Mouse (Mus musculus): ENCODE measurements around the gene Kcnj12. TPM values are rescaled to one million over a fixed set of nuclear protein-coding genes. Genes with fewer than 3 reads are reported as not detected.
A peak's percentile ranks its signal among the peaks of the same experiment; 100 is the strongest.

Kcnj12 gene
- polyA plus RNA-seq, 1 experiment from 2014 or later: 0.93 TPM

- Histone ChIP-seq H3K27me3 (ENCODE audit: control insufficient read depth, insufficient read depth, low read length) (peaks cover 56% of the 10 kb centered on the region), H3K36me3 (ENCODE audit: control insufficient read depth, insufficient read depth, low read length) (no peaks in the 10 kb centered on the region), H3K9me3 (replicated peaks; ENCODE audit: control insufficient read depth, low read length) (no peaks in the 10 kb centered on the region), H3K9ac (ENCODE audit: low read length) (peak overlapping the region; percentile 37; the same call in 1 of the 2 replicates), H3K4me1 (ENCODE audit: control insufficient read depth, insufficient read depth, low read length) (peaks cover 3% of the 10 kb centered on the region; the same call in 1 of the 2 replicates), H3K4me2 (ENCODE audit: low read depth, low read length) (peak overlapping the region; percentile 74), H3K4me3 (replicated peaks; ENCODE audit: low read length) (peak overlapping the region; percentile 51), H3K27ac (ENCODE audit: low read length) (no peak overlapping the region)
- WGBS: under 1% methylated on average over 45 of the region's 68 CpGs
- ATAC-seq (ENCODE audit: insufficient read depth, low FRiP score): no peak; the same call in 1 of the 2 replicates
Measured at GRCm38 (mm10) chr11:61021676-61022549, 451 bp upstream of the Kcnj12 start.

GRCm38 (mm10) chr11:61023416-61024200 is 1.2 kb downstream of the Kcnj12 start:
- H3K27me3 ChIP-seq (ENCODE audit: control insufficient read depth, insufficient read depth, low read length): peaks cover 56% of the 10 kb centered on the region
- H3K4me2 ChIP-seq (ENCODE audit: low read depth, low read length): no peak overlapping the region; the same call in 1 of the 2 replicates
- no peaks in the 10 kb centered on the region for H3K36me3 ChIP-seq (ENCODE audit: control insufficient read depth, insufficient read depth, low read length)
- H3K27ac ChIP-seq (ENCODE audit: low read length): no peak overlapping the region
- WGBS: 52% methylated on average over 9 of the region's 9 CpGs
- ATAC-seq (ENCODE audit: insufficient read depth, low FRiP score): no peak
- H3K4me3 ChIP-seq (replicated peaks; ENCODE audit: low read length): peak overlapping the region; percentile 51
- H3K9ac ChIP-seq (ENCODE audit: low read length): no peak overlapping the region
- peaks cover 3% of the 10 kb centered on the region; the same call in 1 of the 2 replicates for H3K4me1 ChIP-seq (ENCODE audit: control insufficient read depth, insufficient read depth, low read length)
- no peaks in the 10 kb centered on the region for H3K9me3 ChIP-seq (replicated peaks; ENCODE audit: control insufficient read depth, low read length)

- H3K9ac ChIP-seq (ENCODE audit: low read length): no peak overlapping the region
- WGBS: 68% methylated on average over 6 of the region's 6 CpGs
- no peak overlapping the region for H3K4me3 ChIP-seq (replicated peaks; ENCODE audit: low read length)
- H3K9me3 ChIP-seq (replicated peaks; ENCODE audit: control insufficient read depth, low read length): no peaks in the 10 kb centered on the region
- no peak overlapping the region for H3K27ac ChIP-seq (ENCODE audit: low read length)
- ATAC-seq (ENCODE audit: insufficient read depth, low FRiP score): no peak
- H3K4me1 ChIP-seq (ENCODE audit: control insufficient read depth, insufficient read depth, low read length): peaks cover 3% of the 10 kb centered on the region; the same call in 1 of the 2 replicates
- no peak overlapping the region for H3K4me2 ChIP-seq (ENCODE audit: low read depth, low read length)
- H3K36me3 ChIP-seq (ENCODE audit: control insufficient read depth, insufficient read depth, low read length): no peaks in the 10 kb centered on the region
- H3K27me3 ChIP-seq (ENCODE audit: control insufficient read depth, insufficient read depth, low read length): peaks cover 55% of the 10 kb centered on the region
Measured at GRCm38 (mm10) chr11:61024388-61024787, 2.0 kb downstream of the Kcnj12 start.

- H3K4me2 ChIP-seq (ENCODE audit: low read depth, low read length): no peak overlapping the region
- H3K9me3 ChIP-seq (replicated peaks; ENCODE audit: control insufficient read depth, low read length): no peaks in the 10 kb centered on the region
- H3K36me3 ChIP-seq (ENCODE audit: control insufficient read depth, insufficient read depth, low read length): no peaks in the 10 kb centered on the region
- H3K27me3 ChIP-seq (ENCODE audit: control insufficient read depth, insufficient read depth, low read length): peaks cover 53% of the 10 kb centered on the region
- H3K9ac ChIP-seq (ENCODE audit: low read length): no peak overlapping the region
- ATAC-seq (ENCODE audit: insufficient read depth, low FRiP score): peak; percentile 52; the same call in 1 of the 2 replicates
- H3K27ac ChIP-seq (ENCODE audit: low read length): no peak overlapping the region
- no peak overlapping the region for H3K4me3 ChIP-seq (replicated peaks; ENCODE audit: low read length)
- H3K4me1 ChIP-seq (ENCODE audit: control insufficient read depth, insufficient read depth, low read length): peaks cover 3% of the 10 kb centered on the region; the same call in 1 of the 2 replicates
- 63% methylated on average over 6 of the region's 6 CpGs for WGBS
Measured at GRCm38 (mm10) chr11:61024996-61025395, 2.6 kb downstream of the Kcnj12 start.

- H3K9ac ChIP-seq (ENCODE audit: low read length): no peak overlapping the region
- no peak overlapping the region for H3K4me3 ChIP-seq (replicated peaks; ENCODE audit: low read length)
- WGBS: 75% methylated on average over 7 of the region's 7 CpGs
- peaks cover 3% of the 10 kb centered on the region; the same call in 1 of the 2 replicates for H3K4me1 ChIP-seq (ENCODE audit: control insufficient read depth, insufficient read depth, low read length)
- H3K4me2 ChIP-seq (ENCODE audit: low read depth, low read length): no peak overlapping the region
- H3K9me3 ChIP-seq (replicated peaks; ENCODE audit: control insufficient read depth, low read length): no peaks in the 10 kb centered on the region
- no peak overlapping the region for H3K27ac ChIP-seq (ENCODE audit: low read length)
- H3K27me3 ChIP-seq (ENCODE audit: control insufficient read depth, insufficient read depth, low read length): peaks cover 48% of the 10 kb centered on the region
- no peaks in the 10 kb centered on the region for H3K36me3 ChIP-seq (ENCODE audit: control insufficient read depth, insufficient read depth, low read length)
- ATAC-seq (ENCODE audit: insufficient read depth, low FRiP score): no peak
Measured at GRCm38 (mm10) chr11:61025594-61025993, 3.2 kb downstream of the Kcnj12 start.

- H3K9ac ChIP-seq (ENCODE audit: low read length): no peak overlapping the region
- H3K9me3 ChIP-seq (replicated peaks; ENCODE audit: control insufficient read depth, low read length): no peaks in the 10 kb centered on the region
- H3K4me2 ChIP-seq (ENCODE audit: low read depth, low read length): no peak overlapping the region
- ATAC-seq (ENCODE audit: insufficient read depth, low FRiP score): no peak
- no peak overlapping the region for H3K27ac ChIP-seq (ENCODE audit: low read length)
- no peak overlapping the region for H3K4me3 ChIP-seq (replicated peaks; ENCODE audit: low read length)
- 79% methylated on average over 6 of the region's 6 CpGs for WGBS
- H3K4me1 ChIP-seq (ENCODE audit: control insufficient read depth, insufficient read depth, low read length): peaks cover 3% of the 10 kb centered on the region; the same call in 1 of the 2 replicates
- no peaks in the 10 kb centered on the region for H3K36me3 ChIP-seq (ENCODE audit: control insufficient read depth, insufficient read depth, low read length)
- peaks cover 40% of the 10 kb centered on the region for H3K27me3 ChIP-seq (ENCODE audit: control insufficient read depth, insufficient read depth, low read length)
Measured at GRCm38 (mm10) chr11:61026381-61026780, 4.0 kb downstream of the Kcnj12 start.

- H3K27ac ChIP-seq (ENCODE audit: low read length): no peak overlapping the region
- H3K9me3 ChIP-seq (replicated peaks; ENCODE audit: control insufficient read depth, low read length): no peaks in the 10 kb centered on the region
- no peaks in the 10 kb centered on the region for H3K36me3 ChIP-seq (ENCODE audit: control insufficient read depth, insufficient read depth, low read length)
- H3K4me2 ChIP-seq (ENCODE audit: low read depth, low read length): no peak overlapping the region
- WGBS: 81% methylated on average over 4 of the region's 4 CpGs
- H3K4me3 ChIP-seq (replicated peaks; ENCODE audit: low read length): no peak overlapping the region
- H3K9ac ChIP-seq (ENCODE audit: low read length): no peak overlapping the region
- no peaks in the 10 kb centered on the region; the same call in 1 of the 2 replicates for H3K4me1 ChIP-seq (ENCODE audit: control insufficient read depth, insufficient read depth, low read length)
- H3K27me3 ChIP-seq (ENCODE audit: control insufficient read depth, insufficient read depth, low read length): peaks cover 33% of the 10 kb centered on the region
- no peak for ATAC-seq (ENCODE audit: insufficient read depth, low FRiP score)
Measured at GRCm38 (mm10) chr11:61027160-61027559, 4.8 kb downstream of the Kcnj12 start.

GRCm38 (mm10) chr11:61028211-61028950 is 6.0 kb downstream of the Kcnj12 start:
- Histone ChIP-seq H3K9me3 (replicated peaks; ENCODE audit: control insufficient read depth, low read length) (no peaks in the 10 kb centered on the region), H3K4me3 (replicated peaks; ENCODE audit: low read length) (no peak overlapping the region), H3K27ac (ENCODE audit: low read length) (no peak overlapping the region), H3K9ac (ENCODE audit: low read length) (no peak overlapping the region), H3K4me1 (ENCODE audit: control insufficient read depth, insufficient read depth, low read length) (no peaks in the 10 kb centered on the region; the same call in 1 of the 2 replicates), H3K36me3 (ENCODE audit: control insufficient read depth, insufficient read depth, low read length) (no peaks in the 10 kb centered on the region), H3K4me2 (ENCODE audit: low read depth, low read length) (no peak overlapping the region), H3K27me3 (ENCODE audit: control insufficient read depth, insufficient read depth, low read length) (peaks cover 20% of the 10 kb centered on the region)
- no peak; the same call in 1 of the 2 replicates for ATAC-seq (ENCODE audit: insufficient read depth, low FRiP score)
- WGBS: 49% methylated on average over 11 of the region's 11 CpGs
